Mouse (Mus musculus): Measurements from ENCODE around the gene Chst10. TPM values are rescaled to one million over a fixed set of nuclear protein-coding genes. Genes with fewer than 3 reads are reported as not detected.

The Chst10 gene
- total and polyA plus RNA-seq, 3 experiments, result 5.1 to 9.5 (median 7.3) TPM

GRCm38 (mm10) chr1:38864341-38864740 is 33.6 kb downstream of the Chst10 start:
- Histone ChIP-seq H3K9ac (ENCODE audit: insufficient read depth, low read depth) (no peak overlapping the region), H3K4me2 (ENCODE audit: insufficient read depth, low read depth, poor library complexity, severe bottlenecking) (no peak overlapping the region), H3K4me1 (ENCODE audit: control insufficient read depth in 1 of 2, insufficient read depth in 2 of 2) (no peaks in the 10 kb centered on the region), H3K9me3 (replicated peaks; ENCODE audit: low read length) (no peaks in the 10 kb centered on the region), H3K27ac (ENCODE audit: insufficient read depth, low read depth) (no peak overlapping the region), H3K79me2 (replicated peaks; ENCODE audit: control insufficient read depth, extremely low read depth, insufficient read depth, poor library complexity, severe bottlenecking) (no peaks in the 10 kb centered on the region), H3K36me3 (replicated peaks in 1 of 2; ENCODE audit: control insufficient read depth in 1 of 2, insufficient read depth in 1 of 2, low read length in 1 of 2) (peaks cover 3 to 43% of the 10 kb centered on the region in 2 experiments), H3K4me3 (replicated peaks in 1 of 3; ENCODE audit: low read depth in 2 of 3, low read length in 2 of 3, poor library complexity in 1 of 3) (no peak overlapping the region), H3K27me3 (replicated peaks) (no peaks in the 10 kb centered on the region)
- in situ Hi-C loops (cut with MboI; ENCODE audit: low pct_ligation_motif_present, low pct_unique_long_range_greater_than_20kb, low sequenced_read_pairs), result loop anchor here (10.0 kb wide), 1 partner anchor 70 kb away; the partner anchor contains the start of gene Nms
- no peak for TF ChIP-seq EP300 (IDR thresholded peaks at IDR 0.05; ENCODE audit: low read length)
- no peak for TF ChIP-seq POLR2A (IDR thresholded peaks at IDR 0.05; ENCODE audit: low read depth, low read length)
- no peak for TF ChIP-seq SIN3A (IDR thresholded peaks at IDR 0.05; ENCODE audit: low read length)
- TF ChIP-seq JUN (IDR thresholded peaks at IDR 0.05; ENCODE audit: insufficient read depth, low read depth, low read length), result no peak
- no peak for TF ChIP-seq BHLHE40 (IDR thresholded peaks at IDR 0.05; ENCODE audit: low read depth, low read length)
- TF ChIP-seq USF1 (IDR thresholded peaks at IDR 0.05; ENCODE audit: low read depth, low read length), result no peak
- no peak for TF ChIP-seq E2F4 (IDR thresholded peaks at IDR 0.05; ENCODE audit: insufficient replicate concordance, low read depth, low read length)
- TF ChIP-seq MAX (IDR thresholded peaks at IDR 0.05; ENCODE audit: low read length), result no peak
- dilution Hi-C loops (cut with MboI; ENCODE audit: extremely low pct_ligation_motif_present, extremely low pct_unique_long_range_greater_than_20kb, low sequenced_read_pairs), result no loop called here
- no peak for DNase-seq (ENCODE audit: extremely low read depth)

GRCm38 (mm10) chr1:38862213-38862612 is 35.7 kb downstream of the Chst10 start:
- Histone ChIP-seq H3K9me3 (replicated peaks; ENCODE audit: low read length) (no peaks in the 10 kb centered on the region), H3K9ac (ENCODE audit: insufficient read depth, low read depth) (no peak overlapping the region), H3K79me2 (replicated peaks; ENCODE audit: control insufficient read depth, extremely low read depth, insufficient read depth, poor library complexity, severe bottlenecking) (no peaks in the 10 kb centered on the region), H3K4me2 (ENCODE audit: insufficient read depth, low read depth, poor library complexity, severe bottlenecking) (no peak overlapping the region), H3K27me3 (replicated peaks) (no peaks in the 10 kb centered on the region), H3K4me3 (replicated peaks in 1 of 3; ENCODE audit: low read depth in 2 of 3, low read length in 2 of 3, poor library complexity in 1 of 3) (no peak overlapping the region), H3K36me3 (replicated peaks in 1 of 2; ENCODE audit: control insufficient read depth in 1 of 2, insufficient read depth in 1 of 2, low read length in 1 of 2) (peaks cover 3 to 33% of the 10 kb centered on the region in 2 experiments), H3K4me1 (ENCODE audit: control insufficient read depth in 1 of 2, insufficient read depth in 2 of 2) (no peaks in the 10 kb centered on the region), H3K27ac (ENCODE audit: insufficient read depth, low read depth) (no peak overlapping the region)
- TF ChIP-seq CTCF (conservative IDR thresholded peaks at IDR 0.05 in 1 of 2, IDR thresholded peaks at IDR 0.05 in 1 of 2; ENCODE audit: low read depth in 2 of 2, low read length in 2 of 2) (peak; percentile 47 to 75), TBP (conservative IDR thresholded peaks at IDR 0.05; ENCODE audit: low read depth, low read length) (no peak), SMC3 (IDR thresholded peaks at IDR 0.05; ENCODE audit: low read depth, low read length) (peak; percentile 62), E2F4 (IDR thresholded peaks at IDR 0.05; ENCODE audit: insufficient replicate concordance, low read depth, low read length) (no peak), RAD21 (IDR thresholded peaks at IDR 0.05; ENCODE audit: low read depth, low read length) (peak; percentile 69), GABPA (IDR thresholded peaks at IDR 0.05; ENCODE audit: insufficient replicate concordance, low read depth, low read length) (no peak), EP300 (IDR thresholded peaks at IDR 0.05; ENCODE audit: low read length) (no peak)
- dilution Hi-C loops (cut with MboI; ENCODE audit: extremely low pct_ligation_motif_present, extremely low pct_unique_long_range_greater_than_20kb, low sequenced_read_pairs) (no loop called here), in situ Hi-C loops (cut with MboI; ENCODE audit: low pct_ligation_motif_present, low pct_unique_long_range_greater_than_20kb, low sequenced_read_pairs) (loop anchor here (10.0 kb wide), 1 partner anchor 73 kb away; the partner anchor contains the start of gene Nms)
- peak; percentile 24 for DNase-seq (ENCODE audit: extremely low read depth)

GRCm38 (mm10) chr1:38860867-38861524 is 37.0 kb downstream of the Chst10 start:
- Histone ChIP-seq H3K4me2 (ENCODE audit: insufficient read depth, low read depth, poor library complexity, severe bottlenecking) (no peak overlapping the region), H3K4me3 (replicated peaks in 1 of 3; ENCODE audit: low read depth in 2 of 3, low read length in 2 of 3, poor library complexity in 1 of 3) (no peak overlapping the region), H3K4me1 (ENCODE audit: control insufficient read depth in 1 of 2, insufficient read depth in 2 of 2) (no peaks in the 10 kb centered on the region), H3K27me3 (replicated peaks) (no peaks in the 10 kb centered on the region), H3K9ac (ENCODE audit: insufficient read depth, low read depth) (no peak overlapping the region), H3K36me3 (replicated peaks in 1 of 2; ENCODE audit: control insufficient read depth in 1 of 2, insufficient read depth in 1 of 2, low read length in 1 of 2) (peaks cover 3 to 24% of the 10 kb centered on the region in 2 experiments), H3K79me2 (replicated peaks; ENCODE audit: control insufficient read depth, extremely low read depth, insufficient read depth, poor library complexity, severe bottlenecking) (no peaks in the 10 kb centered on the region), H3K27ac (ENCODE audit: insufficient read depth, low read depth) (no peak overlapping the region), H3K9me3 (replicated peaks; ENCODE audit: low read length) (no peaks in the 10 kb centered on the region)
- TF ChIP-seq POLR2A (IDR thresholded peaks at IDR 0.05; ENCODE audit: low read depth, low read length) (no peak), IRF4 (IDR thresholded peaks at IDR 0.05; ENCODE audit: low read depth, low read length) (no peak), PAX5 (IDR thresholded peaks at IDR 0.05; ENCODE audit: low read length) (no peak), EP300 (IDR thresholded peaks at IDR 0.05; ENCODE audit: low read length) (no peak)
- DNase-seq (ENCODE audit: extremely low read depth), result no peak
- in situ Hi-C loops (cut with MboI; ENCODE audit: low pct_ligation_motif_present, low pct_unique_long_range_greater_than_20kb, low sequenced_read_pairs) (loop anchor here (10.0 kb wide), 1 partner anchor 74 kb away; the partner anchor contains the start of gene Nms), dilution Hi-C loops (cut with MboI; ENCODE audit: extremely low pct_ligation_motif_present, extremely low pct_unique_long_range_greater_than_20kb, low sequenced_read_pairs) (no loop called here)

All from CH12.LX (cell line).